Mouse (Mus musculus) neural tube, embryonic 11.5 days (tissue): ENCODE measurements at regions not wholly inside any gene's neighbourhood (a gene's known extent, or its start where the extent isn't known, plus 50 kb on each side); places are given as distances from the start of the nearest gene placed in this dataset.
A peak's percentile ranks its signal among the peaks of the same experiment; 100 is the strongest.

Experiments used
- ATAC-seq: fragments of 200-750 bp; cut with Nextera tagmentation; 2 replicates; pipeline ENCODE4 v1.8.0; 2017; ENCODE audit warnings: moderate number of reproducible peaks, mild to moderate bottlenecking, moderate TSS enrichment, moderate library complexity; ENCODE audit not compliant: insufficient read depth, low FRiP score, low TSS enrichment
- DNase-seq: peaks from one replicate; pipeline ENCODE4 v3.0.0-alpha.2; 2015; ENCODE audit warnings: low spot score
- H3K27ac ChIP-seq: fragments of 300-500 bp; sonication (generic); 2 replicates; pipeline ENCODE4 v1.5.1; 2014; ENCODE audit warnings: low read depth, mild to moderate bottlenecking, low read length
- H3K27me3 ChIP-seq: fragments of 300-500 bp; sonication (generic); 2 replicates; pipeline ENCODE4 v1.6.1; 2014; ENCODE audit warnings: mild to moderate bottlenecking, low read length, mixed read lengths; ENCODE audit not compliant: control insufficient read depth, insufficient read depth
- H3K36me3 ChIP-seq: fragments of 300-500 bp; sonication (generic); 2 replicates; pipeline ENCODE4 v1.6.1; 2014; ENCODE audit warnings: mild to moderate bottlenecking, low read length, moderate library complexity, mixed read lengths; ENCODE audit not compliant: control insufficient read depth, insufficient read depth
- H3K4me1 ChIP-seq: fragments of 300-500 bp; sonication (generic); 2 replicates; pipeline ENCODE4 v1.6.1; 2014; ENCODE audit warnings: low read length, mixed read lengths; ENCODE audit not compliant: control insufficient read depth, insufficient read depth
- H3K4me2 ChIP-seq: fragments of 300-500 bp; sonication (generic); 2 replicates; pipeline ENCODE4 v1.6.1; 2014; ENCODE audit warnings: low read depth, mild to moderate bottlenecking, moderate library complexity
- H3K4me3 ChIP-seq: fragments of 300-500 bp; sonication (generic); 2 replicates; pipeline ENCODE4 v1.5.1; 2014; ENCODE audit warnings: low read depth, low read length
- H3K9ac ChIP-seq: fragments of 300-500 bp; sonication (generic); 2 replicates; pipeline ENCODE4 v1.6.1; 2014; ENCODE audit warnings: mild to moderate bottlenecking, low read length
- H3K9me3 ChIP-seq: fragments of 300-500 bp; sonication (generic); 2 replicates; pipeline ENCODE4 v1.6.1; 2016; ENCODE audit warnings: low read length; ENCODE audit not compliant: control insufficient read depth
- WGBS: fragments of 180-500 bp; shearing (Covaris S2); extraction: QIAGEN DNeasy Blood & Tissue Kit; methylation state at CpG from one replicate; pipeline ENCODE4 v1.1.7; 2014; 5-methylcytosine and 5-hydroxymethylcytosine counted together

DNA sequence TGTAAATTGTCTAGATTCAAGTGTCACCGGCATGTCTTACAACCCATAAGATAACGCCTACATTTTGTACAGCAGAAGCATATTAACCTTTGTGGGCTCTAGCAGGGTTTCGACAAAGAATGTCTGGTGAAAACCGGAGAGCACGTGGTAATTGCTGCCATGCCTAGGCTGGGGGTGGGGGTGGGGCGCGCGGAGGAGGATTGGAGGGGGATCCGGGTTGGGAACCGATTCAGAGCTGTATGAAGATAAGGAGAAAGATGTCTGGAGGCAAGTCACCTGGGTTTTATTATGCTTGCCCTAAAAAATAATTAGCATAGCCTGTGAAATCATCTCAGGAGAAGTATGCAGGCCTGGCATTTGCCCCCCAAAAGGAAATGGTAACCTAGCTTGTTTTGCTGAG is 331.2 kb downstream of the Gm45692 start:
- H3K27me3 ChIP-seq, result no peaks in the 10 kb centered on the region
- H3K9me3 ChIP-seq, result no peaks in the 10 kb centered on the region
- 0 out of 2 replicates have a peak, but pooled peaks cover 7% of the 10 kb centered on the region for H3K4me1 ChIP-seq
- no peak overlapping the region for H3K4me3 ChIP-seq
- H3K9ac ChIP-seq, result no peak overlapping the region
- 73% methylated on average over 10 of the region's 10 CpGs for WGBS
- H3K27ac ChIP-seq, result no peak overlapping the region
- H3K4me2 ChIP-seq, result no peak overlapping the region
- DNase-seq (no peak), ATAC-seq (no peak)
- H3K36me3 ChIP-seq, result no peaks in the 10 kb centered on the region

DNA sequence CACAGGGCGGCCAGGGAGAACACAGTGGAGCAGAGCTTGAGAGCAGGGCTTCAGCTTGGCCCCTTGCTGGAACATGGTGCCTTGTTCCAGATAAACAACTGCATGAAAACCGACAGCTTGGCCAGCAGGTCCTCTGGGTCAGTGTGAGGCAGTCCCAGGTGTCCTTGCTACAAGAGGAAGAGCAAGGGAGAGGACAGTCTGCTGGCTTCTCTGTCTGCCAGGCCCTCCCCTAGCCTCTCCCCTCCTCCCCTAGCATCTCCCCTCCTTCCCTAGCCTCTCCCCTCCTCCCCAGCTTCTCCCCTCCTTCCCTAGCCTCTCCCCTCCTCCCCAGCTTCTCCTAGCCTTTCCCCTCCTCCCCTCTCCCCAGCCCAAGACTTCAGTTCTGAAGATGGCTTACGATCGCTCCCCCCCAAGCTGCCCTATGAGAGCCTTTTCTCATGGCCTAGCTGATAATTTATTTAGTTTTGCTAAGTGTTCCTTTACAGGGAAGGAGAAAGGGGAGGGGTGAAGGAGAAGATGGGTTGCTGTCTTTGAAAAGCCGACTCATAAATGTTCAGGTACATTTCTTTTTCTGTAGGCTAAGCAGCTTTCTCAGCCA is 333.7 kb downstream of the Gm45692 start:
- no peaks in the 10 kb centered on the region for H3K9me3 ChIP-seq
- H3K4me2 ChIP-seq, result no peak overlapping the region
- H3K27ac ChIP-seq, result no peak overlapping the region
- 0 out of 2 replicates have a peak, but pooled peaks cover 7% of the 10 kb centered on the region for H3K4me1 ChIP-seq
- DNase-seq, result no peak
- H3K4me3 ChIP-seq, result no peak overlapping the region
- ATAC-seq, result no peak
- WGBS, result 50% methylated on average over 5 of the region's 5 CpGs
- H3K36me3 ChIP-seq, result no peaks in the 10 kb centered on the region
- H3K9ac ChIP-seq, result no peak overlapping the region
- no peaks in the 10 kb centered on the region for H3K27me3 ChIP-seq

DNA sequence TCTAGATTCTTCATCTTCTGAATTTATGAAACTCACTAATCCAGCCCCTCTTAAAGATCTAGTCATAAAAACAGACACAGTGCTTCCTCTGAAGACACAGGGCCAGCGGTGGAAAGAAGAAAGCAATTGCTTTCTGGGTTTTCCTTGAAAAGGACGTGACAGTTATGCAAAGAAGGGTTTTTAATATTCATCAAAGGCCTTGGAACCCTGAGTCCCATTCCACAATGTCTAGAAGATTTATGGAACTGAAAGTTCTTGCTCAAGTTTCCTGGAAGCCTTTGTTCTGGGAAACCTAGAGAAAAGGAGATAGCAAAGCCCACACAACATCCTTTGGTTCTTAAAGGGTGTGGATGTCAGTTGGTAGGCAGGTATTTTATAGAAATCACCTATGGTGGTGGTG is 346.0 kb downstream of the Gm45692 start:
- no peak overlapping the region for H3K4me3 ChIP-seq
- no peak for DNase-seq
- 44% methylated on average over 2 of the region's 2 CpGs for WGBS
- no peaks in the 10 kb centered on the region for H3K9me3 ChIP-seq
- peaks cover 4% of the 10 kb centered on the region; the same call in 1 of the 2 replicates for H3K4me1 ChIP-seq
- H3K27me3 ChIP-seq, result no peaks in the 10 kb centered on the region
- H3K4me2 ChIP-seq, result no peak overlapping the region
- no peak overlapping the region for H3K9ac ChIP-seq
- no peaks in the 10 kb centered on the region for H3K36me3 ChIP-seq
- no peak for ATAC-seq
- H3K27ac ChIP-seq, result no peak overlapping the region

DNA sequence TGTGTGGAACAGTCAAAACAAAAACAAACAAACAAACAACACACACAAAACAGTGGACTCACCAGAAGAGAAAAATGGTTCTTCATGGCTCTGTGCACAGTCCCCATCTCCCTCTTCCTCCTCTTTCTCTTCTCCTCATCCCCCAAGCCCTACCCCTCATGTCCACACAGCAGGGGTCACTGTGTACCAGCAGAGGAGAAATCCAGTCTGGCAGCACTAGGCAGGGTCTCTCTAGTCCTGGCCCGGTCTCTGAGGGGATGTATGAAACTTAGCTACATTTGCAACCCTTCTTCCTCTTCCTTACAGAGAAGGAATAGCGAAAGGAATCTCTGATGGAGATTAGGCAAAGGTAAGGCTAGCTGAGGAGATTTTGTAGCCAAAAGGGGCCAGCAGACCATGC is 349.1 kb downstream of the Gm45692 start:
- H3K4me1 ChIP-seq, result peaks cover 7% of the 10 kb centered on the region
- ATAC-seq (no peak), DNase-seq (no peak)
- no peak overlapping the region for H3K4me3 ChIP-seq
- no peaks in the 10 kb centered on the region for H3K27me3 ChIP-seq
- H3K36me3 ChIP-seq, result no peaks in the 10 kb centered on the region
- no peak overlapping the region for H3K9ac ChIP-seq
- H3K27ac ChIP-seq, result no peak overlapping the region
- H3K4me2 ChIP-seq, result no peak overlapping the region
- 70% methylated on average over 2 of the region's 2 CpGs for WGBS
- H3K9me3 ChIP-seq, result no peaks in the 10 kb centered on the region

DNA sequence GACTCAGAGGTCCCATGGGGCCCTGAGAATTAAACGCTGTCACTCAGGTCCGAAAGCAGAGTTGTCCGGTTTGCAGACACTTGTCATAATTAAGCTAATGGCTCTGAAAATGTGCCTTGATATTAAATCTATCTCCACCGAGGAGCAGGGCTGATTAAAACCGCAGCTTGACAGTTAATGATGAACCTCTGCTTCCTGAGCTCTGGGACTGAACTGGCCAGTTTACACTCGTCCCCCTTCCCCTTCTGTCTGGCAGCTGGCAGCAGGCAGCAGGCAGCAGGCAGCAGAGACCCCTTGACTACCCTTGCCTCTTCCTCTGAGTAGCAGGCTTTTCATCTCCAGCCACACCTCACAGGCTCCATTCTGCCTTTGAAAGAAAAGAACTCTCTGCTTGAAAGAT is 350.4 kb downstream of the Gm45692 start:
- Histone ChIP-seq H3K4me3 (no peak overlapping the region), H3K4me2 (no peak overlapping the region), H3K9me3 (no peaks in the 10 kb centered on the region), H3K9ac (no peak overlapping the region), H3K27me3 (no peaks in the 10 kb centered on the region), H3K27ac (no peak overlapping the region), H3K36me3 (no peaks in the 10 kb centered on the region), H3K4me1 (peaks cover 7% of the 10 kb centered on the region)
- DNase-seq (peak; percentile 43), ATAC-seq (no peak)
- 58% methylated on average over 6 of the region's 6 CpGs for WGBS

DNA sequence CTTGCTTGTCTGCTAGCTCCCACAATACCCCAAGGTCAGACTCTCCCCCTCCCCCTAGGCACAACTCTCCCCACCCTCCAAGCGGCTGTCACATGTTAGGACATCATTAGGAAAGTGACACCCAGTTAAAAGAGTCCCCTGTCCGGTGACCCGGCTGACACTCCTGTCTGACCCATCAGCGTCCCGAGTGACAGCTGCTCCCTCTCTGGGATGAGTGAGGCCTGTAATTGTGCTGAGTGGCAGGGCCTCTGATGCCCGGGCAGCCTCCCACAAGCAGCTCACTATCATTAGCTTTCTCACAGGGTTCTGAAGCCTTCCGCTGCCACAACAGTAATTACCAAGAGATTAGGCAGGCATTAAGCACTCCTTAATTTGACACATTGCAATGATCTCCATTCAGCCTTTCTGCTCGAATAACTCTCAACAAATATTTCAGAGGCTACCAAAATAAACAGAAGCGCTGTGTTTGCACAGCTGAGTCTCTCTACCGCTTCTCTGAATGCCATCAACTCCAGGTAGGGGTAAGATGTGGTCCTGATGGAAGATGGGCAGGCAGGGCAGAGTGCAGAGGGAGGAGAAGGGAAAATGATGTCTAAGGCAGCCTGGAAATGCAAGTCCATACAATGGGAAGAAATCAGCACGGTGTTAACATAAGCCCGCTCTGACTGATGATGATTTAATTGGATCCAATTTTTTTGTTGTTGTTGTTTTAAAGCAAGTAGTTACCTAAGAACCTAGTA is 352.6 kb downstream of the Gm45692 start:
- H3K4me1 ChIP-seq, result peaks cover 7% of the 10 kb centered on the region
- no peaks in the 10 kb centered on the region for H3K27me3 ChIP-seq
- H3K4me3 ChIP-seq, result no peak overlapping the region
- 29% methylated on average over 12 of the region's 12 CpGs for WGBS
- no peaks in the 10 kb centered on the region for H3K9me3 ChIP-seq
- no peak for ATAC-seq
- no peak overlapping the region for H3K9ac ChIP-seq
- H3K36me3 ChIP-seq, result no peaks in the 10 kb centered on the region
- DNase-seq, result peak; percentile 28
- no peak overlapping the region for H3K27ac ChIP-seq
- no peak overlapping the region for H3K4me2 ChIP-seq

DNA sequence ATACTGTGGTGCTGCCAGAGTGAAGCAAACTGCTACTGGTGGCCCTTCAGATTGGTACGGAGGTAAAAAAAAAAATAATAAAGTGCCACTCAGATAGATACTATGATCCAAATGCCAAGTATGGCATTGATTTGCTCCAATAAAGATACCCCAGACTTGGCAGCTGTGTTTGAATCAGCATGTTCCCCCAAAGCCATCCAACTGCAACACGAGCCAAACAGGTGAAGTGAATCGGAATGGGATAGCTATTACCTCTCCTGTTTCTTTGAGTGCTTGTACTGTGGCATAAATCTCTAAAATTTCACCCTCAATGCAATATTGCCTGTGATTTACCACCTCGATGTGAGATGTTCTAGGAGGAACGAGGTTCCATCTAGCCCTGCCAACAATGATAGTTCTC is 365.4 kb downstream of the Gm45692 start:
- no peak overlapping the region for H3K4me2 ChIP-seq
- no peaks in the 10 kb centered on the region for H3K4me1 ChIP-seq
- ATAC-seq (no peak), DNase-seq (no peak)
- H3K27ac ChIP-seq, result no peak overlapping the region
- no peaks in the 10 kb centered on the region for H3K9me3 ChIP-seq
- 91% methylated on average over 5 of the region's 5 CpGs for WGBS
- no peaks in the 10 kb centered on the region for H3K27me3 ChIP-seq
- H3K4me3 ChIP-seq, result no peak overlapping the region
- no peaks in the 10 kb centered on the region for H3K36me3 ChIP-seq
- H3K9ac ChIP-seq, result no peak overlapping the region

DNA sequence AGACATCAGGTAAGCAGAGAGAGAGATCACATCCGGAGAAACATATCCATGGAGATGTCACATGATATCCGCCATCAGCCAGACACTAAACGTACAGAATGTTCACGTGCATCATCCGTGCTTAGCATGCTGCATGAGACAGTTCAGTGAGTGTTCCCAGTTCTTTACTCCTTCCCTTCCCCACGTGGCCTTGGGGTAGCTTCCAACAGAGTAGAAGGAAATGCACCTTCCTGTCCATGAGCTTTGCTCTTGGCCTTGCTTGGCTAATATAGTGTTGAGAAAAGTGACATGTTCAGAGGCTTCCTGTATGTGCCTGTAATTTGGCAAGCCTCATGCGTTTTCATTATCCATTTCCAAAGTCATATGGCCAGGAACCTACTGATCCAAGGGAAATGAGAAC is 368.5 kb downstream of the Gm45692 start:
- DNase-seq, result no peak
- Histone ChIP-seq H3K36me3 (no peaks in the 10 kb centered on the region), H3K9ac (no peak overlapping the region), H3K27ac (no peak overlapping the region), H3K27me3 (no peaks in the 10 kb centered on the region), H3K4me2 (no peak overlapping the region), H3K4me3 (no peak overlapping the region), H3K9me3 (no peaks in the 10 kb centered on the region), H3K4me1 (no peaks in the 10 kb centered on the region)
- no peak for ATAC-seq
- WGBS, result 89% methylated on average over 7 of the region's 7 CpGs

DNA sequence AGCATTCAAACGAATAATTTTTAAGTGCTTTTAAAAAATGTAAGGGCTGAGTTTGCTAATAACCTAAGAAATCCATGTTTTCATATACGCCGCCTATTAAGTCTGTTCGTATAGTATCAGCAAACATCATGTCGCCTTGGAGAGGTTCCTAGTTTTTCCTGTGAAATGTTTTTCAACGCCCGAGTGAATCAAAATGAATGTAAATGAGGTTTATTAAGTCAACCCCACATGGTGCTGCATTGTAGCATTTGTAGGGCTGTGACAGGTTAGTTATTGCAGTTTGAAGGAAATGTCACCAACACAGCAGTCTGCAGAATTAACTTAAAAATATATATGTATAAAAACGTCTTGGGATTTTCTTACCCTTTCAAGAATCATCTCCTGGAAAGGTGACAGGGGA is 369.3 kb downstream of the Gm45692 start:
- DNase-seq (no peak), ATAC-seq (no peak)
- Histone ChIP-seq H3K36me3 (no peaks in the 10 kb centered on the region), H3K27ac (no peak overlapping the region), H3K9ac (no peak overlapping the region), H3K4me3 (no peak overlapping the region), H3K27me3 (no peaks in the 10 kb centered on the region), H3K4me1 (no peaks in the 10 kb centered on the region), H3K4me2 (no peak overlapping the region), H3K9me3 (no peaks in the 10 kb centered on the region)
- 81% methylated on average over 8 of the region's 8 CpGs for WGBS
